Mouse (Mus musculus) kidney, postnatal 10 days (tissue): ENCODE results near the gene Rgs4.

Experiments used
- DNase-seq: peaks from one replicate; pipeline ENCODE4 v3.0.0; 2021; ENCODE audit warnings: mixed read lengths

Gene Rgs4

DNA sequence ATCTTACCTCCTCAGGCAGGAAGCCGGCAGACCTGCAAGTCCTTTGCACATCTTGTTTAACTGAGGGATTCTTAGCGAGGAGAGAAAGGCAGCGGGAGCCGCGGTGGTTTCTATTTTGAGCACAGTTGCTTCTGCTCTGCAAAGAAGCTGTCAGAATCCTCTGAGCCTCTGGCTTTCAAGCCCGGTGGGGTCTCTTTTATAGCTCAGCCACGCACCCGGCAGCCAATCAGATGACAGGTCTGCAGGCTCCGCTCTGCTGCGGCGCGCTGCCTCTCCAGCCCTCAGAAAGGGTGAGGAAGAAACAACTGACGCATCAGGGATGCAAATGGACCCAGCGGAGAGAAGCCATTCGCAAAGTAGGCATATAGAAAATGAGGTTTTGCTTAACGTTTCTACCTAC, at the start of gene Rgs4:
Gene Rgs4 (minus strand): TSS at position 170 of the 400 bp plus-strand sequence.
- DNase-seq, result peak; percentile 73

GRCm38 (mm10) chr1:169792437-169792836, 45.0 kb upstream of the Rgs4 start:
- DNase-seq, result no peak

GRCm38 (mm10) chr1:169785981-169786380, 38.5 kb upstream of the Rgs4 start:
- DNase-seq, result no peak

DNA sequence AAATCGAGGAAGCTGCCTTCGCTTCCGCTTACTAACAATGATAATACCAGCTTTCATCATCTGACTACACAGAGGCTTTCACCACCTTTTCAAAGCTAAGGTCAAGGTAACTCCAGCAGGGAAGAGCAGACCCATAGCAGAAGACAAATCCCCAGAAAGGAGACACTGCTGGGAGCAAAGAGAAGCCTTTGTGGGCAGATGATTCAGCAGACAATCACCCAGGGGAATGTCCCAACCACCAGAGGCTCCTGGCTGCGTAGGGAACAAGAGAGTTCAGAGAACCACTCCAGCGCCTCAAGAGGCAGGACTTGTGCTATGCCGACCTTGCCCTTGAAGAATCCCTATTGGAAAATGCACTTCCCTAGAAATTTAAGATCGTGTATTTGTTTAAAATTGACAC, 29.1 kb upstream of the Rgs4 start:
- DNase-seq, result no peak

GRCm38 (mm10) chr1:169764619-169764955, 17.1 kb upstream of the Rgs4 start:
- no peak for DNase-seq

DNA sequence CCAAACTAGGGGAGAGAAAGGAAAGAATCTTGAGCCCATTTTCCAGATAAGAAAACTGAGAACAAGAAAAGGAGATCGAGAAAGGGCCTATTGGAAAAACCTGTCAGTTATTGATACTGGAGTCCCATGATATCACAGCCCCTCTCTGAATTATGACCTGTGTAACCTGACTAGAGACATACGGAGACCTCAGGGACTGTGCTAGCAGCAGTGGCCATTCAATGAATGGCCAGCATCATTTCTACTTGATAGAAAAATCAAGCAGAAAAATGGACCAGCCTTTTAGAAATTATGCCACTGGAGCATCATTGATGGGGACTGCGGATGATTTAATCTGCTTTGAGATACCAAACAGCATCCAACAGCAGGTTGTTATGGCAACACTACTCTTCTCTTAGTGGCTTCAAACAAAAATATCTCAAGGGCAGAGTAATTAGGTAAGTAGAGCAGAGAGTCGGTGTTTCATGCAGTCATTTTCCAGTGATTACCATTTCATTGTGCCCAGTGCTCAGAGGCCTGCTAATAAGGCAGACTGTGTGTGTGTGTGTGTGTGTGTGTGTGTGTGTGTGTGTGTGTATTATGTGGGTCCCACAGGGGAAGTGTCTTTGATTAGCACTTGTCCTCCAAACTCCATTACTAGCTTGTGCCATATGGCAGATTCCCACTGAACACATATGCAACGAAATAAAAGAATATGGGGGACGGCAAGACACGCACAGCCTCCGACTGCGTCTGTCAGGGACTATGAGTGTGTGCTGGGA, 16.6 kb upstream of the Rgs4 start:
- no peak for DNase-seq

GRCm38 (mm10) chr1:169762524-169762923, 15.1 kb upstream of the Rgs4 start:
- DNase-seq, result no peak

- DNase-seq, result no peak
Observed at GRCm38 (mm10) chr1:169756532-169756931, 9.1 kb upstream of the Rgs4 start.

DNA sequence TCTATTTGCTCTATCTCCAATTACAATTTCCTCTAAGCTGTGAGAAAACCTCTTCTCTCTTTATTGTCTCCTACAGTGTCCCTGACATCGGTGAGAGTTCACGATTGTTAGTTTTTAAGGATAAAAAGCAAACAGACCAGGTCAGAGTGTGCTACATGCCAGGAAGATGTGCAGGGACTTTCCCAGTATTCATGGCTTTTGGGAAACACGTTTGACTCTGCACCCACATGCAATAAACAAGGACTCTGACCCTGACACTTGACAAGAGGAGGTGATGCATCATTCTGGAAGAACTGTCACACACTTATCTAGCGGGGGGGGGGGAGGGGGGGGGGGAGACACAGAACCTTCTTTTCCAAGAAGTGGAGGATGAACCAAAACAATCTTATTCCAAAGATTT, 5.0 kb upstream of the Rgs4 start:
- DNase-seq, result no peak

- no peak for DNase-seq
Observed at GRCm38 (mm10) chr1:169748439-169748838, 997 bp upstream of the Rgs4 start.

GRCm38 (mm10) chr1:169747902-169748301, 460 bp upstream of the Rgs4 start:
- no peak for DNase-seq

- no peak for DNase-seq
Observed at GRCm38 (mm10) chr1:169741147-169741546, 6.3 kb downstream of the Rgs4 start.

- peak; percentile 7 for DNase-seq
Observed at GRCm38 (mm10) chr1:169737231-169737630, 10.2 kb downstream of the Rgs4 start.

GRCm38 (mm10) chr1:169736139-169736538, 11.3 kb downstream of the Rgs4 start:
- DNase-seq, result peak; percentile 10

- no peak for DNase-seq
Observed at GRCm38 (mm10) chr1:169730599-169731100, 16.8 kb downstream of the Rgs4 start.

DNA sequence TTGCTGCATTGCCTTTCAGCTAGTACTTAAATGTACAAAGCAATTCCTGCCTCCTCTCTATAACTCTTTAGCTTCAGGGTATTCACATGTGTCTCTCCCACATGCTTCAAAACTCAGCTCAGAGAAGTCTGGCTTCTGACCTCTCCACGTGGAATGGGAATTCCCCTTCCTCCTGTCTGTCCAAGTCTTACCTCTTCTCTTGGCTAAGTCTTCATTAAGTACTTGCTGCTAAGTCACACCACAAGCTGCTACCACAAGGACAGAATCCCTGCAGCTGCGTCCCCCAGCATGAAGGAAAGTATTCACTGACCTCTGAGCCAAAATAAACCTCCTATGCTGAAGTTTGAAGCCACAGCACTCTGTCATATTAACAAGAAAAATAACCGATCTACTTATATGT, 21.1 kb downstream of the Rgs4 start:
- no peak for DNase-seq

DNA sequence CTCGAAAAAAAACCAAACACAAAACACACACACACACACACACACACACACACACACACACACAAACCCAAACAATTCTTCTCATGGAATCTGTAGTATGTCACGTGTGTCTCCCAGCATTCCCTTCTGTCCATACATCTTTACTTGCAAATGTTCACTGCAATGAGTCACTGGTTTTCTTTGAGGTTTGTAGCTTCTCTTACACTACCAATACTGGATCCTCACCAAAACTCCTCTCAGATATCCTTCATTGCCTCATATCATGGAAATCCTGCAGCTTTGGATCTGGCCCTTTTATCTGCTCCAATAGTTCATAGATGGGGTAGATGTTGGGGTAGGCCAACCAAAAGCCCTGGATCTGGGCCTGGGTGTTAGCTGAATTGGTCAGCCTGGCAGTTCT, 25.6 kb downstream of the Rgs4 start:
- no peak for DNase-seq

DNA sequence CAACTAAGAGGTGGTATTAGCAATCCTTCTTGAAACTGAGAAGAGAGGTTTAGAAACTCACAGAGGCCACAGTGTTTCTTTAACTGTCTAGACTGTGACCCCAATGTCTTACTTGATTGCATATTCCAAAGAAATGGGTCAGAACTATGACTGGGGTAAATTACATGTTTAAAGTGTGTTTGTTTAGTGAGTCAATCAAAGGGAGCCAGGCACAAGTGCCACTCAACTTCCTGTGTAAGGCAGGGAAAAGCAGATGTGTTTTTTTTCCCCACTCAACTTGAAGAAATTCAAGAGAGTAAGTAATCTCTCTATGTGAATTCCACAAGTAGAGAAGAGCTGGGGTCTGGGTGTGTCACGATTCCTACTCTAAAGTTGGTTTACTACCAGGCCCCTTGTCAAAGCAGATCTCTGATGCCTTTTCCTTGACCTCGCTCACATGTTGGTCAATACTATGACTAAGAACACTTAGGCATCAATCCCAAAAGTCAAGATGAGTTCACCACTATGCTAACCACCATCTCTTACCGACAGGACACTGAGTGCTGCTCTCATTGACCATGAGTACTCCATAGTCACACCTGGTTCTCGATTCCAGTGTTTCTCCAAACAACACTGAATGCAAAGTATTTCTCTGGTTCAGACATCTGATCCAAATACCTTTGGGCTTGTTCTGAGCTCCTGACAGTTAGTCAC, 42.9 kb downstream of the Rgs4 start:
- DNase-seq, result no peak

DNA sequence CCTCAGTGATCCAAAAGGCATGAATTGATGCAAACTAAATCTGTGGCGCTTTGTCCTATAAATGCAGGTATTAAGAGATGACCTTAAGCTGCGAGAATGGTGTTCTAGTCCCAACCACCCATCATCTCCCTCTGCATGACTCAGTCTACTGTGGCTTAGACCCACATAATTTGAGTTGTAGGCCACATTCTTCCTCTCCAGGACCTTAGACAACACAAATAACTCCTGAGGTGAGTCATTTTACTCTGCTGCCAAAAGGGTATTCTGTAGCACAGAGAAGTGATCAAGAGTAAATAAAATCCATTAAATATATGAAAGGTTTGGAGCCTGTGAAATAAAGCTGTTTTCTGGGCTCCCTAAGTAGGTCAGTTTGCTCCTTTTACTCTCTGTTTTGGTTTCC, 48.3 kb downstream of the Rgs4 start:
- DNase-seq, result no peak

DNA sequence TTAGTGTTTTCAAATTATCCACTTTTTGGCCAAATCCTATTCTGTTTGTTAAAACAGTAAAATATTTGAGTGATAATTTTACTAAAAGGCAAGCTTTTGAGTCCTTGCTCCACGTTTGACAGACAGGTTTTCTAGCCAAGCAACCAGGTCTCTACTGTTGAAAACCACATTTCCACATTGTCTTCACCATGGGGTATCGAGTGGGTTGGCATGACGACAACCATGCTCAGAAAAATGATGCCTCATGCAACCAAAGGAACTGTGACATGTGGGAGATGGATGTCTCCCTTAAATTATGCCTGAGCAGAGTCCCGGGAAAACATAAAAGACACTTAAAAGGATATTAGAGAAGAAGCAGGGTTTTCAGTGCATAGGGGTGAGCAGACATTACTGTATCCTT, 50.2 kb downstream of the Rgs4 start:
- no peak for DNase-seq

- DNase-seq, result no peak
Observed at GRCm38 (mm10) chr1:169695356-169695755, 52.1 kb downstream of the Rgs4 start.

DNA sequence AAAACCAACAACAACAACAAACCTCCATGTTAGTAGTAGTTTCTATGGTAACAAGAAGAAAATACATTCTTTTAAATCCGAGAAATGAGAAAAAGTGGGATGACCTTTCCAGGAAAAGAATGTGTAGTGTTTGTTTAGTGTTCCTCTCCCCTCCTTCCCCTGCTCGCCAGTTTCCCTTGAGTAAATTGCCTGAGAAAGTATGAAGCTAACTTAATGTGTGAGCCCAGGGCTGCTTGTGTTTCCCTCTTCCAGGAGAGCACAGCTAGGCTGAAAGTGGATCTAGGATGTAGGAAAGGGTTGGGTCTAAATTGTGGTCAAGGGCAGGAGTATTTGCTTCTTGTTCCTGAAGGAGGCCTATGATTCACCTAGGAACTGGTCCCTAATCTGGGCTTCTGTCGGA, 53.9 kb downstream of the Rgs4 start:
- no peak for DNase-seq

- DNase-seq, result no peak
Observed at GRCm38 (mm10) chr1:169693040-169693439, 54.4 kb downstream of the Rgs4 start.
